Mouse (Mus musculus) erythroblast, embryonic 14.5 days (primary cell): ENCODE data around the gene Smtn.

Experiments used
- GATA1 ChIP-seq: IDR thresholded peaks from 2 replicates; pipeline ENCODE4 v1.6.1; 2012; ENCODE audit warnings: low read length, inconsistent platforms, mixed read lengths
- TAL1 ChIP-seq: IDR thresholded peaks from 3 replicates; pipeline ENCODE4 v1.6.1; 2012; ENCODE audit warnings: low read length, inconsistent platforms, mixed read lengths

- TF ChIP-seq TAL1: no peak
- TF ChIP-seq GATA1: no peak
Measured at GRCm38 (mm10) chr11:3580306-3581084, 40.1 kb upstream of the Smtn start.
